Mouse (Mus musculus): ENCODE measurements around the gene Nrcam. TPM values are rescaled to one million over a fixed set of nuclear protein-coding genes. Genes with fewer than 3 reads are reported as not detected.

Gene Nrcam
- polyA plus RNA-seq, 1 experiment from 2014 or later = 0.20 TPM

GRCm38 (mm10) chr12:44524621-44525565 lies 196.2 kb downstream of the Nrcam start:
- ATAC-seq (ENCODE audit: insufficient read depth) = no peak
- Histone ChIP-seq H3K9ac (no peak overlapping the region), H3K9me3 (replicated peaks) (no peaks in the 10 kb centered on the region), H3K4me3 (replicated peaks) (no peak overlapping the region), H3K4me1 (replicated peaks) (no peaks in the 10 kb centered on the region), H3K4me2 (no peak overlapping the region), H3K27ac (replicated peaks) (no peak overlapping the region), H3K27me3 (no peaks in the 10 kb centered on the region), H3K36me3 (replicated peaks) (no peaks in the 10 kb centered on the region)
- 42% methylated on average over 8 of the region's 8 CpGs for WGBS (ENCODE audit: insufficient replicate concordance)

- H3K27me3 ChIP-seq = no peaks in the 10 kb centered on the region
- no peak for ATAC-seq (ENCODE audit: insufficient read depth)
- H3K36me3 ChIP-seq (replicated peaks) = no peaks in the 10 kb centered on the region
- H3K4me1 ChIP-seq (replicated peaks) = no peaks in the 10 kb centered on the region
- H3K9ac ChIP-seq = no peak overlapping the region
- H3K4me2 ChIP-seq = no peak overlapping the region
- no peaks in the 10 kb centered on the region for H3K9me3 ChIP-seq (replicated peaks)
- H3K4me3 ChIP-seq (replicated peaks) = no peak overlapping the region
- 31% methylated on average over 11 of the region's 11 CpGs for WGBS (ENCODE audit: insufficient replicate concordance)
- no peak overlapping the region for H3K27ac ChIP-seq (replicated peaks)
Measured at GRCm38 (mm10) chr12:44528391-44529016, 199.8 kb downstream of the Nrcam start.

- WGBS (ENCODE audit: insufficient replicate concordance) = 68% methylated on average over 19 of the region's 19 CpGs
- Histone ChIP-seq H3K4me2 (no peak overlapping the region), H3K27ac (replicated peaks) (no peak overlapping the region), H3K9me3 (replicated peaks) (no peaks in the 10 kb centered on the region), H3K27me3 (no peaks in the 10 kb centered on the region), H3K9ac (no peak overlapping the region), H3K36me3 (replicated peaks) (no peaks in the 10 kb centered on the region), H3K4me3 (replicated peaks) (no peak overlapping the region), H3K4me1 (replicated peaks) (no peaks in the 10 kb centered on the region)
- no peak for ATAC-seq (ENCODE audit: insufficient read depth)
Measured at GRCm38 (mm10) chr12:44532337-44533113, 203.8 kb downstream of the Nrcam start.

- Histone ChIP-seq H3K27me3 (no peaks in the 10 kb centered on the region), H3K9me3 (replicated peaks) (no peaks in the 10 kb centered on the region), H3K4me2 (no peak overlapping the region), H3K9ac (no peak overlapping the region), H3K4me3 (replicated peaks) (no peak overlapping the region), H3K4me1 (replicated peaks) (no peaks in the 10 kb centered on the region), H3K36me3 (replicated peaks) (no peaks in the 10 kb centered on the region), H3K27ac (replicated peaks) (no peak overlapping the region)
- no peak for ATAC-seq (ENCODE audit: insufficient read depth)
- 65% methylated on average over 7 of the region's 7 CpGs for WGBS (ENCODE audit: insufficient replicate concordance)
Measured at GRCm38 (mm10) chr12:44534100-44534633, 205.5 kb downstream of the Nrcam start.

- H3K4me3 ChIP-seq (replicated peaks) = no peak overlapping the region
- H3K36me3 ChIP-seq (replicated peaks) = no peaks in the 10 kb centered on the region
- H3K27ac ChIP-seq (replicated peaks) = no peak overlapping the region
- H3K9me3 ChIP-seq (replicated peaks) = no peaks in the 10 kb centered on the region
- WGBS (ENCODE audit: insufficient replicate concordance) = 21% methylated on average over 5 of the region's 5 CpGs
- ATAC-seq (ENCODE audit: insufficient read depth) = no peak
- no peak overlapping the region for H3K9ac ChIP-seq
- no peak overlapping the region for H3K4me2 ChIP-seq
- no peaks in the 10 kb centered on the region for H3K27me3 ChIP-seq
- H3K4me1 ChIP-seq (replicated peaks) = no peaks in the 10 kb centered on the region
Measured at GRCm38 (mm10) chr12:44535623-44536022, 206.9 kb downstream of the Nrcam start.

- no peak for ATAC-seq (ENCODE audit: insufficient read depth)
- no peaks in the 10 kb centered on the region for H3K9me3 ChIP-seq (replicated peaks)
- H3K9ac ChIP-seq = no peak overlapping the region
- H3K36me3 ChIP-seq (replicated peaks) = no peaks in the 10 kb centered on the region
- H3K4me1 ChIP-seq (replicated peaks) = no peaks in the 10 kb centered on the region
- H3K27ac ChIP-seq (replicated peaks) = no peak overlapping the region
- H3K4me3 ChIP-seq (replicated peaks) = no peak overlapping the region
- H3K4me2 ChIP-seq = no peak overlapping the region
- 47% methylated on average over 8 of the region's 8 CpGs for WGBS (ENCODE audit: insufficient replicate concordance)
- no peaks in the 10 kb centered on the region for H3K27me3 ChIP-seq
Measured at GRCm38 (mm10) chr12:44547721-44548369, 219.2 kb downstream of the Nrcam start.

- no peak for ATAC-seq (ENCODE audit: insufficient read depth)
- Histone ChIP-seq H3K27me3 (no peaks in the 10 kb centered on the region), H3K4me3 (replicated peaks) (no peak overlapping the region), H3K36me3 (replicated peaks) (no peaks in the 10 kb centered on the region), H3K9me3 (replicated peaks) (no peaks in the 10 kb centered on the region), H3K27ac (replicated peaks) (no peak overlapping the region), H3K4me2 (no peak overlapping the region), H3K9ac (no peak overlapping the region), H3K4me1 (replicated peaks) (no peaks in the 10 kb centered on the region)
- 51% methylated on average over 9 of the region's 9 CpGs for WGBS (ENCODE audit: insufficient replicate concordance)
Measured at GRCm38 (mm10) chr12:44548465-44548864, 219.8 kb downstream of the Nrcam start.

GRCm38 (mm10) chr12:44551614-44552013 lies 222.9 kb downstream of the Nrcam start:
- no peak overlapping the region for H3K9ac ChIP-seq
- H3K4me3 ChIP-seq (replicated peaks) = no peak overlapping the region
- no peaks in the 10 kb centered on the region for H3K27me3 ChIP-seq
- no peaks in the 10 kb centered on the region for H3K36me3 ChIP-seq (replicated peaks)
- no peaks in the 10 kb centered on the region for H3K4me1 ChIP-seq (replicated peaks)
- no peak overlapping the region for H3K4me2 ChIP-seq
- no peak overlapping the region for H3K27ac ChIP-seq (replicated peaks)
- H3K9me3 ChIP-seq (replicated peaks) = no peaks in the 10 kb centered on the region
- no peak for ATAC-seq (ENCODE audit: insufficient read depth)

GRCm38 (mm10) chr12:44554051-44554450 lies 225.4 kb downstream of the Nrcam start:
- no peaks in the 10 kb centered on the region for H3K36me3 ChIP-seq (replicated peaks)
- no peak overlapping the region for H3K4me3 ChIP-seq (replicated peaks)
- no peaks in the 10 kb centered on the region for H3K9me3 ChIP-seq (replicated peaks)
- no peak overlapping the region for H3K4me2 ChIP-seq
- no peak overlapping the region for H3K9ac ChIP-seq
- no peaks in the 10 kb centered on the region for H3K27me3 ChIP-seq
- WGBS (ENCODE audit: insufficient replicate concordance) = 64% methylated on average over 2 of the region's 2 CpGs
- no peak overlapping the region for H3K27ac ChIP-seq (replicated peaks)
- no peaks in the 10 kb centered on the region for H3K4me1 ChIP-seq (replicated peaks)
- no peak for ATAC-seq (ENCODE audit: insufficient read depth)

- ATAC-seq (ENCODE audit: insufficient read depth) = no peak
- WGBS (ENCODE audit: insufficient replicate concordance) = 67% methylated on average over 1 of the region's 1 CpGs
Measured at GRCm38 (mm10) chr12:44554808-44555207, 226.1 kb downstream of the Nrcam start.

More at GRCm38 (mm10) chr12:44554808-44555207, 226.1 kb downstream of the Nrcam start:
- no peak overlapping the region for H3K4me3 ChIP-seq (replicated peaks)
- no peaks in the 10 kb centered on the region for H3K27me3 ChIP-seq
- H3K4me2 ChIP-seq = no peak overlapping the region
- H3K9me3 ChIP-seq (replicated peaks) = no peaks in the 10 kb centered on the region
- H3K27ac ChIP-seq (replicated peaks) = no peak overlapping the region
- no peaks in the 10 kb centered on the region for H3K36me3 ChIP-seq (replicated peaks)
- no peaks in the 10 kb centered on the region for H3K4me1 ChIP-seq (replicated peaks)
- H3K9ac ChIP-seq = no peak overlapping the region
